ENCODE assay signal across 10 mouse cellular contexts in genomic region chr17:62939930-62940572, GRCm38 (mm10). TPM values are rescaled to one million over a fixed set of nuclear protein-coding genes. Genes with fewer than 3 reads are reported as not detected.
A peak's percentile ranks its signal among the peaks of the same experiment; 100 is the strongest.
DNase-seq lines count a peak whose midpoint lies in the region; ATAC-seq lines count a peak whose summit lies in the region.
"Had no signal": no experiment of that assay in that cellular context is flagged by ENCODE, and none has a peak within 500 bp of the region (broad histone marks: within the 10 kb centered on the region; RNA-seq: fewer than 3 reads in every experiment).

No protein-coding gene starts in this region.

- no peak overlapping the region for H3K4me3 ChIP-seq in intestine, embryonic 14.5 days (ENCODE audit: low read depth, low read length)
- no peak overlapping the region for H3K4me3 ChIP-seq in intestine, embryonic 15.5 days (replicated peaks)
- 0 out of 2 replicates have a peak overlapping the region, but pooled peaks have one; percentile 10 for H3K4me3 ChIP-seq in hindbrain, embryonic 15.5 days
- H3K4me3 ChIP-seq in neural tube, embryonic 13.5 days: 0 out of 2 replicates have a peak overlapping the region, but pooled peaks have one; percentile 6

- H3K4me2 ChIP-seq in intestine, embryonic 14.5 days (ENCODE audit: low read length): 0 out of 2 replicates have a peak overlapping the region, but pooled peaks have one; percentile 4
- H3K4me2 ChIP-seq in intestine, embryonic 15.5 days (replicated peaks): no peak overlapping the region; the same call in 1 of the 2 replicates
- peak overlapping the region; percentile 45 for H3K4me2 ChIP-seq in hindbrain, embryonic 15.5 days
- peak overlapping the region; percentile 34 for H3K4me2 ChIP-seq in neural tube, embryonic 13.5 days

- H3K36me3 ChIP-seq in intestine, embryonic 14.5 days (ENCODE audit: control insufficient read depth, insufficient read depth, low read length): no peaks in the 10 kb centered on the region
- no peaks in the 10 kb centered on the region for H3K36me3 ChIP-seq in intestine, embryonic 15.5 days
- H3K36me3 ChIP-seq in hindbrain, embryonic 15.5 days: no peaks in the 10 kb centered on the region
- no peaks in the 10 kb centered on the region for H3K36me3 ChIP-seq in neural tube, embryonic 13.5 days

- no peak overlapping the region for H3K27ac ChIP-seq in intestine, embryonic 14.5 days (ENCODE audit: low read depth)
- H3K27ac ChIP-seq in intestine, embryonic 15.5 days: no peak overlapping the region
- no peak overlapping the region for H3K27ac ChIP-seq in hindbrain, embryonic 15.5 days (replicated peaks)
- no peak overlapping the region for H3K27ac ChIP-seq in neural tube, embryonic 13.5 days (replicated peaks)
- H3K27ac ChIP-seq: liver, embryonic 14.5 days had no signal

- ATAC-seq in intestine, embryonic 14.5 days (replicated peaks; ENCODE audit: low FRiP score, low TSS enrichment, low read depth): no peak
- no peak for ATAC-seq in intestine, embryonic 15.5 days
- peak; percentile 45; the same call in 1 of the 2 replicates for ATAC-seq in hindbrain, embryonic 15.5 days (ENCODE audit: low FRiP score, low read depth)
- ATAC-seq in neural tube, embryonic 13.5 days (ENCODE audit: low read depth): 0 out of 2 replicates have a peak, but pooled peaks have one; percentile 32

- H3K9ac ChIP-seq in intestine, embryonic 14.5 days (ENCODE audit: low read length): no peak overlapping the region
- H3K9ac ChIP-seq in intestine, embryonic 15.5 days: no peak overlapping the region
- no peak overlapping the region for H3K9ac ChIP-seq in hindbrain, embryonic 15.5 days
- no peak overlapping the region for H3K9ac ChIP-seq in neural tube, embryonic 13.5 days
- H3K9ac ChIP-seq: liver, embryonic 14.5 days had no signal

- H3K27me3 ChIP-seq in intestine, embryonic 14.5 days (replicated peaks; ENCODE audit: control insufficient read depth, insufficient read depth, low read length): no peaks in the 10 kb centered on the region
- H3K27me3 ChIP-seq in intestine, embryonic 15.5 days (replicated peaks): no peaks in the 10 kb centered on the region
- no peaks in the 10 kb centered on the region for H3K27me3 ChIP-seq in hindbrain, embryonic 15.5 days
- H3K27me3 ChIP-seq in neural tube, embryonic 13.5 days: 0 out of 2 replicates have a peak, but pooled peaks cover 2% of the 10 kb centered on the region

- H3K9me3 ChIP-seq in intestine, embryonic 14.5 days (ENCODE audit: control insufficient read depth, low read length): no peaks in the 10 kb centered on the region
- no peaks in the 10 kb centered on the region for H3K9me3 ChIP-seq in intestine, embryonic 15.5 days
- H3K9me3 ChIP-seq in hindbrain, embryonic 15.5 days: no peaks in the 10 kb centered on the region
- H3K9me3 ChIP-seq in neural tube, embryonic 13.5 days: no peaks in the 10 kb centered on the region

- DNase-seq in intestine, embryonic 14.5 days (ENCODE audit: low spot score): no peak
- DNase-seq in embryo, embryonic 9.5 days (ENCODE audit: extremely low spot score): peak; percentile 38
- DNase-seq in urinary bladder, postnatal 4 days (ENCODE audit: low spot score in 2 of 2): no peak
- DNase-seq in right cerebral cortex, adult 18-20 months: no peak
- DNase-seq in thymus, postnatal 0 days (ENCODE audit: low spot score): no peak
- DNase-seq: kidney, adult 8-10 months had no signal

- H3K4me1 ChIP-seq in intestine, embryonic 14.5 days (replicated peaks; ENCODE audit: control insufficient read depth, insufficient read depth, low read length): peaks cover 11% of the 10 kb centered on the region; the same call in 1 of the 2 replicates
- H3K4me1 ChIP-seq in intestine, embryonic 15.5 days (replicated peaks): 0 out of 2 replicates have a peak, but pooled peaks cover 5% of the 10 kb centered on the region
- peaks cover 11% of the 10 kb centered on the region; the same call in 1 of the 2 replicates for H3K4me1 ChIP-seq in hindbrain, embryonic 15.5 days (replicated peaks)
- peaks cover 12% of the 10 kb centered on the region for H3K4me1 ChIP-seq in neural tube, embryonic 13.5 days (replicated peaks)

- 30% methylated on average over 18 of the region's 18 CpGs for WGBS in intestine, embryonic 14.5 days
- 28% methylated on average over 18 of the region's 18 CpGs for WGBS in intestine, embryonic 15.5 days
- WGBS in hindbrain, embryonic 15.5 days: 7% methylated on average over 18 of the region's 18 CpGs
- WGBS in neural tube, embryonic 13.5 days: 10% methylated on average over 18 of the region's 18 CpGs

RNA-seq across cellular contexts. Expression of gene Efna5, which starts 58.9 kb away (rescaled TPM):
- polyA plus RNA-seq in intestine, embryonic 14.5 days (2014; fragmentation: Nextera tagmentation; extraction: Ambion mirVana): 42.4 and 51.1 TPM in 2 replicates
- 25.4 and 30.3 TPM in 2 replicates for polyA plus RNA-seq in intestine, embryonic 15.5 days (2015; fragmentation: Nextera tagmentation; extraction: Ambion mirVana)
- polyA plus RNA-seq in hindbrain, embryonic 15.5 days (2015; fragmentation: Nextera tagmentation; extraction: Ambion mirVana): 38.5 and 69.1 TPM in 2 replicates
- polyA plus RNA-seq in neural tube, embryonic 13.5 days (2015; fragmentation: Nextera tagmentation; extraction: Ambion mirVana): 59.0 and 62.6 TPM in 2 replicates
- polyA plus RNA-seq in thymus, postnatal 0 days (2015; fragmentation: Nextera tagmentation; extraction: Ambion mirVana): 3.2 and 3.5 TPM in 2 replicates

Comparison
In these comparisons a context has a peak if more than half of its experiments do, and no peak if none do; other contexts are left out.
1. ATAC-seq: peak in hindbrain, embryonic 15.5 days (single experiment) and neural tube, embryonic 13.5 days (single experiment); none in intestine, embryonic 14.5 days (single experiment) and intestine, embryonic 15.5 days (single experiment).
2. H3K4me3 ChIP-seq: peak in hindbrain, embryonic 15.5 days (single experiment) and neural tube, embryonic 13.5 days (single experiment); none in intestine, embryonic 14.5 days (single experiment) and intestine, embryonic 15.5 days (single experiment).